Mouse (Mus musculus) kidney, postnatal 10 days (tissue): ENCODE results near the gene A030005K14Rik.

ENCODE experiments used
- DNase-seq: peaks from one replicate; pipeline ENCODE4 v3.0.0; 2021; ENCODE audit warnings: mixed read lengths

The A030005K14Rik gene

GRCm38 (mm10) chr1:83034509-83034908 is 24.7 kb downstream of the A030005K14Rik start:
- DNase-seq, result no peak

- DNase-seq, result no peak
Observed at GRCm38 (mm10) chr1:83032508-83032907, 26.7 kb downstream of the A030005K14Rik start.

- DNase-seq, result no peak
Observed at GRCm38 (mm10) chr1:83031950-83032349, 27.2 kb downstream of the A030005K14Rik start.

- no peak for DNase-seq
Observed at GRCm38 (mm10) chr1:83016556-83016955, 42.6 kb downstream of the A030005K14Rik start.

GRCm38 (mm10) chr1:83015329-83015879 is 43.8 kb downstream of the A030005K14Rik start:
- DNase-seq, result no peak

GRCm38 (mm10) chr1:83014477-83014876 is 44.7 kb downstream of the A030005K14Rik start:
- DNase-seq, result no peak
